Mouse (Mus musculus) midbrain, embryonic 15.5 days (tissue): Measurements from ENCODE around the gene Prr5. TPM values are rescaled to one million over a fixed set of nuclear protein-coding genes. Genes with fewer than 3 reads are reported as not detected.
A peak's percentile ranks its signal among the peaks of the same experiment; 100 is the strongest.

Source experiments
- ATAC-seq: fragments of 200-750 bp; cut with Nextera tagmentation; replicated peaks from 2 replicates; pipeline ENCODE4 v1.8.0; 2017; ENCODE audit warnings: moderate TSS enrichment
- H3K27ac ChIP-seq: fragments of 300-500 bp; sonication (generic); 2 replicates; pipeline ENCODE4 v1.5.1; 2015; ENCODE audit warnings: mild to moderate bottlenecking, inconsistent platforms
- H3K27me3 ChIP-seq: fragments of 300-500 bp; sonication (generic); replicated peaks from 2 replicates; pipeline ENCODE4 v1.6.1; 2015; ENCODE audit warnings: inconsistent platforms
- H3K36me3 ChIP-seq: fragments of 300-500 bp; sonication (generic); replicated peaks from 2 replicates; pipeline ENCODE4 v1.6.1; 2015; ENCODE audit warnings: inconsistent platforms
- H3K4me1 ChIP-seq: fragments of 300-500 bp; sonication (generic); 2 replicates; pipeline ENCODE4 v1.6.1; 2015; ENCODE audit warnings: inconsistent platforms
- H3K4me2 ChIP-seq: fragments of 300-500 bp; sonication (generic); 2 replicates; pipeline ENCODE4 v1.6.1; 2015; ENCODE audit warnings: inconsistent platforms, mild to moderate bottlenecking, moderate library complexity
- H3K4me3 ChIP-seq: fragments of 300-500 bp; sonication (generic); 2 replicates; pipeline ENCODE4 v1.5.1; 2015; ENCODE audit warnings: mild to moderate bottlenecking, inconsistent platforms
- H3K9ac ChIP-seq: fragments of 300-500 bp; sonication (generic); 2 replicates; pipeline ENCODE4 v1.6.1; 2015; ENCODE audit warnings: mild to moderate bottlenecking, inconsistent platforms
- H3K9me3 ChIP-seq: fragments of 300-500 bp; sonication (generic); 2 replicates; pipeline ENCODE4 v1.6.1; 2016; ENCODE audit warnings: inconsistent platforms
- WGBS: fragments of 180-500 bp; shearing (Covaris S2); methylation state at CpG from one replicate; pipeline ENCODE4 v1.1.7; 2015; ENCODE audit warnings: mixed read lengths; 5-methylcytosine and 5-hydroxymethylcytosine counted together
- polyA plus RNA-seq: library from polyadenylated mRNA; unstranded; fragments of >200 nt; fragmentation: Nextera tagmentation; extraction: Ambion mirVana; gene quantifications from 2 replicates; pipeline ENCODE4 v1.2.1, GENCODE M21; 2015

The Prr5 gene
- polyA plus RNA-seq, 1 experiment from 2014 or later: 27.7 TPM

- no peak overlapping the region for H3K27ac ChIP-seq
- no peak overlapping the region for H3K9ac ChIP-seq
- WGBS: 89% methylated on average over 5 of the region's 5 CpGs
- no peaks in the 10 kb centered on the region for H3K27me3 ChIP-seq
- no peak for ATAC-seq
- H3K36me3 ChIP-seq: no peaks in the 10 kb centered on the region
- no peak overlapping the region for H3K4me2 ChIP-seq
- no peaks in the 10 kb centered on the region for H3K9me3 ChIP-seq
- peaks cover 33% of the 10 kb centered on the region for H3K4me1 ChIP-seq
- no peak overlapping the region for H3K4me3 ChIP-seq
Observed at GRCm38 (mm10) chr15:84659856-84660255, 9.6 kb upstream of the Prr5 start.

GRCm38 (mm10) chr15:84661274-84661673 is 8.1 kb upstream of the Prr5 start:
- Histone ChIP-seq H3K4me3 (no peak overlapping the region), H3K36me3 (no peaks in the 10 kb centered on the region), H3K9ac (no peak overlapping the region), H3K4me1 (peaks cover 42% of the 10 kb centered on the region), H3K4me2 (no peak overlapping the region), H3K27ac (no peak overlapping the region), H3K27me3 (no peaks in the 10 kb centered on the region), H3K9me3 (no peaks in the 10 kb centered on the region)
- no peak for ATAC-seq
- 90% methylated on average over 5 of the region's 5 CpGs for whole genome bisulfite sequencing

- H3K9me3 ChIP-seq: no peaks in the 10 kb centered on the region
- no peaks in the 10 kb centered on the region for H3K27me3 ChIP-seq
- peak overlapping the region; percentile 48 for H3K27ac ChIP-seq
- peak; percentile 71 for ATAC-seq
- under 1% methylated on average over 56 of the region's 56 CpGs for WGBS
- H3K4me2 ChIP-seq: peak overlapping the region; percentile 62
- H3K4me1 ChIP-seq: peaks cover 37% of the 10 kb centered on the region
- no peaks in the 10 kb centered on the region for H3K36me3 ChIP-seq
- peak overlapping the region; percentile 56 for H3K4me3 ChIP-seq
- peak overlapping the region; percentile 55 for H3K9ac ChIP-seq
Observed at GRCm38 (mm10) chr15:84662952-84663684, 6.3 kb upstream of the Prr5 start.

GRCm38 (mm10) chr15:84663685-84664060 is 5.7 kb upstream of the Prr5 start:
- Histone ChIP-seq H3K27me3 (no peaks in the 10 kb centered on the region), H3K4me1 (peaks cover 37% of the 10 kb centered on the region), H3K4me3 (peak overlapping the region; percentile 56), H3K4me2 (peak overlapping the region; percentile 62), H3K36me3 (no peaks in the 10 kb centered on the region), H3K9ac (peak overlapping the region; percentile 55), H3K27ac (peak overlapping the region; percentile 48), H3K9me3 (no peaks in the 10 kb centered on the region)
- 41% methylated on average over 10 of the region's 10 CpGs for WGBS
- peak; percentile 32 for ATAC-seq

GRCm38 (mm10) chr15:84664542-84665460 is 4.6 kb upstream of the Prr5 start:
- Histone ChIP-seq H3K4me3 (peak overlapping the region; percentile 56), H3K27me3 (no peaks in the 10 kb centered on the region), H3K27ac (peak overlapping the region; percentile 51; the same call in 1 of the 2 replicates), H3K9ac (peak overlapping the region; percentile 55; the same call in 1 of the 2 replicates), H3K36me3 (no peaks in the 10 kb centered on the region), H3K4me1 (peaks cover 37% of the 10 kb centered on the region), H3K4me2 (peak overlapping the region; percentile 62), H3K9me3 (no peaks in the 10 kb centered on the region)
- 21% methylated on average over 16 of the region's 16 CpGs for WGBS
- ATAC-seq: no peak

GRCm38 (mm10) chr15:84665662-84666061 is 3.8 kb upstream of the Prr5 start:
- no peak for ATAC-seq
- H3K27ac ChIP-seq: no peak overlapping the region
- H3K4me3 ChIP-seq: no peak overlapping the region
- no peaks in the 10 kb centered on the region for H3K9me3 ChIP-seq
- H3K36me3 ChIP-seq: no peaks in the 10 kb centered on the region
- peak overlapping the region; percentile 62; the same call in 1 of the 2 replicates for H3K4me2 ChIP-seq
- H3K9ac ChIP-seq: no peak overlapping the region
- H3K4me1 ChIP-seq: peaks cover 37% of the 10 kb centered on the region
- no peaks in the 10 kb centered on the region for H3K27me3 ChIP-seq
- WGBS: 57% methylated on average over 9 of the region's 9 CpGs

- H3K4me1 ChIP-seq: peaks cover 37% of the 10 kb centered on the region
- H3K27ac ChIP-seq: no peak overlapping the region
- no peaks in the 10 kb centered on the region for H3K36me3 ChIP-seq
- H3K4me2 ChIP-seq: 0 out of 2 replicates have a peak overlapping the region, but pooled peaks have one; percentile 62
- ATAC-seq: no peak
- H3K9me3 ChIP-seq: no peaks in the 10 kb centered on the region
- 42% methylated on average over 4 of the region's 4 CpGs for WGBS
- no peak overlapping the region for H3K9ac ChIP-seq
- no peak overlapping the region for H3K4me3 ChIP-seq
- H3K27me3 ChIP-seq: no peaks in the 10 kb centered on the region
Observed at GRCm38 (mm10) chr15:84666065-84666464, 3.4 kb upstream of the Prr5 start.

- H3K27me3 ChIP-seq: no peaks in the 10 kb centered on the region
- H3K9me3 ChIP-seq: no peaks in the 10 kb centered on the region
- H3K4me1 ChIP-seq: peaks cover 34% of the 10 kb centered on the region
- no peaks in the 10 kb centered on the region for H3K36me3 ChIP-seq
- ATAC-seq: no peak
- H3K4me2 ChIP-seq: no peak overlapping the region
- WGBS: 85% methylated on average over 6 of the region's 6 CpGs
- no peak overlapping the region for H3K27ac ChIP-seq
- no peak overlapping the region for H3K4me3 ChIP-seq
- H3K9ac ChIP-seq: no peak overlapping the region
Observed at GRCm38 (mm10) chr15:84667601-84668000, 1.8 kb upstream of the Prr5 start.

DNA sequence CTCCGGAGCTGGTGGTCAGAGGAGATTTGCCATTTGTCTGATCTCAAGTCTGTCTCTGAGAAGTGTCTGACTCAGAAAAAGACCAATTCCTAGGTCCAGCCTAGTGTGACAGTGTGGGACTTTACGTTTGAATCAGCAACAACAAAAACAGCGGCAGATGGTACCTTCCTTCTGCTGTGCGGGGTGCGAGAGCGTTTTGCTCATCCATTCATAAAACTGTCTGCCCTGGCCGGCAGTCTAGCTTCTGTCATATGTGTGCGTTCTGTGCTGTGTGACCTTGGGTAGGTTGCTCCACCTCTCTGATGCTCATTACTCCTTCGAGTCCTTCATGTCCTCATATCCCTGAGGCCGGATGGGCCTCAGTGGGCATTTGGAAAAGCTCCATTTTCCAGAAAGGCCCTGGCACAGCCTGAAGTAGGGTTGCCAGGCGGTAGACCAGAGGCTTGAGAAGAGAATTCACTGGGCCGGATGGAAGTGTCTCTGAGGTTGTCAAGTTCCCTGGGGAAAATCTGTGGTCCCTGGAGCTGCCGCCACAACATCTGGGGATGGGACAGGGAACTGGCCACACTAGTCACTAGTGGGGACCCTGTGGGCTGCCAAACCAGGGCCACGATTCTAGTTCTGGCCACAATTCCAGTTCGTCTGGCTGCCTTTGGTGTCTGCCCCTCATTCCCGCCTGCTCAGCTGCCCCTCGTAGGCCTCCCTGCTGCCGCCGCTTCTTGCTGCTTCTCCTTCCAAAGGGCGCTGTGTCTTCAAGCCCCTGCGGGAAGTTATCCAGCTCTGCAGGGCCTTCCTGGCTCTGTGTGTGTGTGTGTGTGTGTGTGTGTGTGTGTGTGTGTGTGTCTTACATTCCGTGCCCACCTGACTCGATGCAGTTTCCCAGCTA is 594 bp downstream of the Prr5 start:
- H3K9me3 ChIP-seq: no peaks in the 10 kb centered on the region
- no peaks in the 10 kb centered on the region for H3K27me3 ChIP-seq
- 76% methylated on average over 23 of the region's 23 CpGs for WGBS
- H3K4me1 ChIP-seq: peaks cover 14% of the 10 kb centered on the region
- H3K36me3 ChIP-seq: no peaks in the 10 kb centered on the region
- no peak overlapping the region for H3K27ac ChIP-seq
- no peak for ATAC-seq
- H3K9ac ChIP-seq: no peak overlapping the region
- no peak overlapping the region for H3K4me3 ChIP-seq
- H3K4me2 ChIP-seq: no peak overlapping the region

- H3K27ac ChIP-seq: no peak overlapping the region
- 88% methylated on average over 4 of the region's 4 CpGs for WGBS
Observed at GRCm38 (mm10) chr15:84670657-84671055, 1.2 kb downstream of the Prr5 start.

DNA sequence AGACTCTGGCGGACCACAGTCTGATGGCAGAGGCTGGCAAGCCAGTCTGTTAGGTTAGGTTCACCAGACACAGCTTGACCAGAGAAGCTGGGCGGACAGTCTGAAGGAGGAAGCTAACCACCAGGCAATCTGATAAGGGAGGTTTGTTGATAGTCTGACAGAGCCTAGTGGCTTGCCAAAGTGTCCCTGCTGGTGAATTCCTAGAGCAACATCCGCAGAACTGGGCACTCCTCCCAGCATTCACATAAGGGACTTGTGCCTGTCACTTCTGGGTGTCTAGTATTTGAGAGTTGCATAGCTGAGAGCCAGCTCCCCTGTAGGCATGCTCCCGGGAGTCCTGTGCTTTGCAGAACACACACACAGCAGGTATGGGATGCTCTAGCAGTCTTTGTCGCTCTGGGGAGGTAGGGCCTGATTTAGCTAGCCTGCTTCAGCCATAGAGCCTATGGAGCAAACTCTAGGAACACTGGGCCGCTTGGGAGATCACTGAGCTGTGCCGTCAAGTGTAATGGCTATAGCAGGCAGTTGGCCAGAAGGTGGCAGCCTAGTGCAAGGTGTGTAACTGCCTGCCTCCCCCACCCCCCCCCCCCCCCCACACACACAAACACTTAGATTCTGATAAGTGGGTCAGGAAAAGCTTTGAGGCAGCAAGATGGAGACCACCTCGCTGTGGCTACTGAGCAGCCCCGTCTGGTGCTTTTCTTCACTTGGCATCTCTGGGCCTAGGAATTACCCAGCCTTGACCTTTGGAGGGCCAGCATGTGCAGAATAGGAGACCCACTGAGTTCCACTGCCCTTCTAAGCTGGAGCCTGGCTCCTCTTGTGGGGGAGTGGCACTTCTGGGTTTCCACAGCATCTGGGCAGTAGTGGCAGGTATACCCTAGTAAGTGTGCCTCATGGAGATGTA is 2.2 kb downstream of the Prr5 start:
- ATAC-seq: 0 out of 2 replicates have a peak, but pooled peaks have one; percentile 16
- no peak overlapping the region for H3K27ac ChIP-seq
- WGBS: 48% methylated on average over 9 of the region's 9 CpGs

More at GRCm38 (mm10) chr15:84670657-84671055, 1.2 kb downstream of the Prr5 start:
- H3K9me3 ChIP-seq: no peaks in the 10 kb centered on the region
- ATAC-seq: no peak
- H3K4me1 ChIP-seq: peaks cover 7% of the 10 kb centered on the region
- H3K9ac ChIP-seq: no peak overlapping the region
- H3K4me2 ChIP-seq: no peak overlapping the region
- H3K36me3 ChIP-seq: no peaks in the 10 kb centered on the region
- H3K27me3 ChIP-seq: no peaks in the 10 kb centered on the region
- H3K4me3 ChIP-seq: no peak overlapping the region

More for the DNA sequence above, 2.2 kb downstream of the Prr5 start:
- no peaks in the 10 kb centered on the region for H3K9me3 ChIP-seq
- H3K36me3 ChIP-seq: no peaks in the 10 kb centered on the region
- H3K9ac ChIP-seq: no peak overlapping the region
- no peak overlapping the region for H3K4me3 ChIP-seq
- no peak overlapping the region for H3K4me2 ChIP-seq
- no peaks in the 10 kb centered on the region; the same call in 1 of the 2 replicates for H3K4me1 ChIP-seq
- H3K27me3 ChIP-seq: no peaks in the 10 kb centered on the region
